Mouse (Mus musculus) adrenal gland, postnatal 14 days (tissue): ENCODE results near the gene Myh15. TPM values are rescaled to one million over a fixed set of nuclear protein-coding genes. Genes with fewer than 3 reads are reported as not detected.
"Not testable (repeated sequence)": the region's sequence is repeated elsewhere in the genome, so short reads cannot be mapped to it uniquely, and the experiment has no call there.

Source experiments
- DNase-seq: peaks from one replicate; pipeline ENCODE4 v3.0.0; 2021; ENCODE audit warnings: mixed read lengths
- long read RNA-seq, 2 experiments: library from polyadenylated mRNA; stranded (forward); transcript quantifications; one replicate each; pipeline ENCODE4 v2.0.0; 2021
- total RNA-seq: library from RNA; stranded (reverse); gene quantifications from 2 replicates; pipeline ENCODE4 v1.2.3, GENCODE M21; 2021

The Myh15 gene
- not detected in 2 replicates for total RNA-seq
- long read RNA-seq, experiment 1, result 0 reads
- long read RNA-seq, experiment 2, result 0 reads

DNA sequence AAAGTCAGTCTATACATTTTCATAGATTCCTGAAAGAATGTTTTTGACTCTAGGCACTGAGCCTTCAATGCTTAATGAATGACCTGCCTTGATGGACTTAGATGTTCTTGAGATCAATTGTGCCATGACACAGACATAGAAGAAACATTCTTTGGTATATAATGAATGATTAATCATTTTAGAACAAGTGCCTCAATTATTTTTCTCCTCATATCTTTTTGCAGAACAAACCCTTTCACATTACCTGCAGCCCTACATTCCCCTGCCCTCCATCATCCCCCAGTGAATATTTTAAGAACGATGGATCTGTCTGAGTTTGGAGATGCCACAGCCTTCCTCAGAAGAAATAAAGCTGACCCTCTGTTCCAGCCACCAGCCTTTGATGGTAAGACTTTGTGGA, at the start of gene Myh15:
Gene Myh15, plus strand, starts transcription at position 301 of the 400 bp plus-strand sequence.
- DNase-seq, result no peak

DNA sequence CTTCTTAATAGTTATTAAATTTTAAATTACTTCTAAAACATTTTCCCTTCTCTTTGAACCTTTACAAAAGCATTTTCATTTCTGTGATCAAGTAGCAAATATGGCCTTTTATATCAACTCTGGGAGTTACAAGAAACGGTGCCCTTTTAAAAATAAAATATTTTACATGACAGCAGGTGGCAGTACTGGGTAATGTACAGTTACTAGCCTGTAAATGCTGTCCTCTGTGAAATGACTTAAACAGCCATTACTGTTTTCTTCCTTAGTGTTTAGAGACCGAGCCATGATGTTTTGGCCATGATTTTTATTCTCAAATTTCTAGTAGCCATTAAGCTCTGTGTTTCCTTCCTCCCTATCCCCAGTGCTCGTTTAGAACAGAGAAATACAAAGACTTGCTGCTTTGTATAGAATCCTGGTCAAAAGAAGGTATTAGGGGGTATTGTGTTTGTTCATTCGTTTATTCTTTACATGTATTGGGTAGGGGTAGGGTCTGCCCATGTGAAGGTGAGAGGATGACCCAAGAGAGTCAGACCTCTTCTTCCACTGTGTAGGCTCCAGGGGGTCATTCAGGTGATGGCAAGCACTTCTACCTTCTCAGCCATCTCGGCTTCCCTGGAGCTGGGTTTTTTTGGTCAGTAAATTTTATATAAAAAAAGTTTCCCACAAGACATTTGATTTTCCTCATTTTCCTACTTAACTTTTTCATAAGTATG, 40.5 kb upstream of the Myh15 start:
- no peak for DNase-seq

DNA sequence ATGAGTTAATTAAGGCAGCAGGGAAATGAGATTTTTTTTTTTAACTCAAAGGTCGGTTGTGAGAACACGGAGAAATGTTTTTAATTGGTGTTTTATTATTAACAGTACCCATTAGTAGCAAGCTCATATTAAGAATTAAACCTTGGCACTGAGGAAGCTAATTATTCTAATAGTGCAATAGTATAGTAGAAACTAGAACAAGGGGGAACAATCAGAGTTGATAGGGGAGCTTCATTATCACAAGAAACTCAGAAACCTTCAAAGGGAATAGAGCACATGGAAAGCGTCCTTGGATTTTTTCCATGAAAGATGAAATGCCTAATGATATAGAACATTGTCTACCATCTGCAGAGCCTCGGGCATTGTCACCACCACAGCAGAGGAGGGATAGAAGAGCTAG, 21.4 kb upstream of the Myh15 start:
- DNase-seq, result no peak

DNA sequence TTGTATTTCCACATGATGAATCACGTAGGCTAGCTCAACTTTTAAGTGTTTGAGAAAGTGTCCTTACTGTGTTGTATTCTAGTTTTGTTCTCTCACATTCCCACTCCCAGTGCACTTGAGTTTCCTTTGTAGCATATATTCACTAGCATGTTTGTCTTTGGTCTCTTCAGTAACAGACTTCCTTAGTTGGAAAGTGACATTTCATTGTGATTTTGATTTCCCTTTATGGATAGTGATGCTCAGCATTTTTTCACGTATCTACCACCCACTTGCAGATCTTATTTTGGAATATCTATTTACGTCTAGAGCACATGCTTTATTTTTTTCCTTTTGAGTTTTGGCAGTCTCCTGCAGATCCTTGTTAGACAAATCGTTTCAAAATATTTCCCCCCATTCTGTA, 19.5 kb upstream of the Myh15 start:
- DNase-seq, result no peak

DNA sequence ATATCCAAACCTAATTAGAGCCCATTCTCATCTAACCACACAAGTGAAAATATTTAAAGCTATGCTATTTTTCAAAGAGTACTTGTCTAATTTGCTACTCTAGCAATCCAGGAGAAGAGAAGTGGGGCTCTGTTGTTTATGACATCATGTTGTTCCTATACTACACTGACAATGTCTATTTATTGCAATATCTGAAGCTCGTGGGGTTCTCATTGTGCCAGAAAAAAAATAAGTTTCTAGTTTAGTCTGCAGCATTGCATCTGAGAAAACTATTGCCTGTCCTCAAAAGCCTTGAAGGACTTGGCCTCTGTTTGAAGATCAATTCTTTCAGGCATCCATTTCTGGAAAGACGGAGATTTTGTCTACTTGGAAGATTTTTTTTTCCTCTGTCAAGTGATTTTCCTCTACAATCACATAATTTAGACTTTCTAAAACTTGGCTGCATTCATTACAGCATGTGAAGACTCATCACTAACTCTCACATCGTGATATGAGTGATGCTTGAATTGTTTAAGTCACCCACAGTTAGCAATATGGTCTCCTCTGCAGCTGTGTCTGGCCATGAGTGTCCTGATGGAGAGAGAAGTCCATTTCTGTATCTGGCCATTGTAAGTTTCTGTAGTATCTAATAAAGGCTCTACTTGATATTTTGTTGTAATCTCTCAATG, 16.6 kb upstream of the Myh15 start:
- no peak for DNase-seq

DNA sequence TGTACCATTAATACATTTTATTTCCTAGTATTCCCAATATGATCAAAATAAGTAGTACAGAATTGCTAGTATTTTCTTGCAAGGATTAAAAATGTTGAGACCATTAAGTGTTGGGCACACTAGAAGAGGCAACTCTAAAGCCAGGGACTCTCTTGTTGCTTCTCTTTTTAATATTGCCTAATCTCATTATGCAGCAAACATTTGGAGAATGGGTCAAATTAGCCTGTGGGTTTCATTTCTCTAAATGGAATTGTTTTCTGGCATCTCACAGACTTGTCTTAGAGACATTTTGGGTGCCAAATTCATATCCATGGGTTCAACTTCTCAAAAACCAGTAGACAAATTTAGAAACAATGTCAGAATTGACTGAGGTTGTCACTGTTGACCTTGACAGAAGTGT, 8.1 kb upstream of the Myh15 start:
- DNase-seq, result no peak

DNA sequence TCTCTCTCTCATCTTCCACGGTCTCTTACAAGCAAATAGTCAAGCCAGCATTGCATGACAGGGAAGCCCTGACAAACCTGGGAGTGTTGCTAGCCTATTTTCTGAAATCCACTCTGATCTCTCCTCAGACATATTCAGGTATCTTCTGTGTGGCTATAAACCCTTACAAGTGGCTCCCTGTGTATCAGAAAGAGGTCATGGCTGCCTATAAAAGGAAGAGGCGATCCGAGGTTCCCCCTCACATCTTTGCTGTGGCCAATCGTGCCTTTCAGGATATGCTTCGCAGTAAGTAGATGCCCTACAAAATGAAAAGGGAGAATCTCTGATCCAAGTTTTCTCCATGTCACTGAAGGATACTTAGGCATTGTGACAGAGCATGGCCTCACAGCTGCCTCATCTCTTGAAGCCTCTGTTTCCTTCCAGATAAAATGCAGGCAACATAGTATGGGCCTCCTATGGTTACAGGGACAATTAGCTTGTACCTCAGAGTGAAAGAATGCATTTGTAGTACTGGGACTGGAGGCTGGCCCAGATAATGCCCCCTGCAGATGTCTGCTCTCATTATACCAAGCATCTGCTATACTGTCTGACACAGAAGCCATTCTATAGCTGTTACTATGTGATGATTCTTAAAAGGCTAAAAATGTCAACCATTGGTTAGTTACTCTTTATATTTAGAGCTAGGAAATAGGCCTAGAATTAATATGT, 12.1 kb downstream of the Myh15 start:
- DNase-seq, result no peak

DNA sequence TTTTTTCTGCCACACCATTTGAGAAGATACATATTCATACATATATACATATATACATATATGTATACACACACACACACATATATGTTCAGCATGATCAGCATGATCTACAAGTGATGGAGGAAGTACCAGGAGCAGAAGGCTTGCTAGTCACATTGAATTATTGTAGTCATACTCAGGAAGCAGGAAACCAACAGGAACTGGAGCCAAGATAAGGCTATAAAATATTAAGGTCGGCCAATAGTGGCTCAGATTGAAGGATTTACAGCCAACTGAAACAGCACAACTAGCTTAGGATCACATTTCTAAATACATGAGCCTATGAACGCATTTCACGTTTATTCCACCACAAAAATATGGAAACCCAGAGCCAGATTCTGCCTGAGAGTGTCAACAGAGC, 14.0 kb downstream of the Myh15 start:
- DNase-seq, result no peak

DNA sequence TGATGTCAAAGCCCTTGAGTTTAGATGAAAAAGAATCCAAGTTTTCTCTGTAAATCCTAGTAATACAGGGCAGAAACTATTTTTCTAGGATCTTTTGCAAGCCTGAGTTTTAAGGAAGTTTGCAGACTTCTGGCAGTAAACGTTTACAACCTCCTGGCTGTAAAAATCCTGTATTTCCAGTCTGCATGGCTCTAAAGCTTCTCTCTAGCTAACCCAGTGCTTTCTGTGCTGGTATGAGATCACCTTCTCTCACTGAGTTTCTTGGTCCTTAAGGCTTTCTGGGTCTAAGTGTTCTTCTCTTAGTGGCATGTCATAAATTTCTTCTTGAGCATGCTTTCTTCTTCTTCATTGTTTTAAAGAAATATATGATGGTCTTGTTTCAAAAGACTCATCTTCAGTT, 70.7 kb downstream of the Myh15 start:
- no peak for DNase-seq

DNA sequence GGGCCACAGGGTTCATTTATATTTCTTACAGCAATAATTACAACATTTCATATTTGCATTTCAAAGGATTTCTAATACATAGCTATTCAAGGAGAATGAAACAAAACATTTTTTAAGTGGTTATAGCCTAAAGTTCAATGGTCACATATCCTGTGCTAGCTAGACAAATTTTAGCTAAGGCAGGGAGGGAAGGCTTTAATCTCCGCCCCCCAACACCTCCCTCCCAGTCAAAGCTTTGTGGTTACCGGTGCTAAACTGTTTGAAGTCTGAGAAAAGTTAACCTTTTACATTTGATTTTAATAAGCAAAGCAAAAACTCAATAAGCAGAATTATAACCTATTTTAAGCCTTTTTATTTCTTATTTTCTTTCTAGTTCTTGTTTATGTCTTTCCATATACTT, 98.9 kb downstream of the Myh15 start:
- no peak for DNase-seq

DNA sequence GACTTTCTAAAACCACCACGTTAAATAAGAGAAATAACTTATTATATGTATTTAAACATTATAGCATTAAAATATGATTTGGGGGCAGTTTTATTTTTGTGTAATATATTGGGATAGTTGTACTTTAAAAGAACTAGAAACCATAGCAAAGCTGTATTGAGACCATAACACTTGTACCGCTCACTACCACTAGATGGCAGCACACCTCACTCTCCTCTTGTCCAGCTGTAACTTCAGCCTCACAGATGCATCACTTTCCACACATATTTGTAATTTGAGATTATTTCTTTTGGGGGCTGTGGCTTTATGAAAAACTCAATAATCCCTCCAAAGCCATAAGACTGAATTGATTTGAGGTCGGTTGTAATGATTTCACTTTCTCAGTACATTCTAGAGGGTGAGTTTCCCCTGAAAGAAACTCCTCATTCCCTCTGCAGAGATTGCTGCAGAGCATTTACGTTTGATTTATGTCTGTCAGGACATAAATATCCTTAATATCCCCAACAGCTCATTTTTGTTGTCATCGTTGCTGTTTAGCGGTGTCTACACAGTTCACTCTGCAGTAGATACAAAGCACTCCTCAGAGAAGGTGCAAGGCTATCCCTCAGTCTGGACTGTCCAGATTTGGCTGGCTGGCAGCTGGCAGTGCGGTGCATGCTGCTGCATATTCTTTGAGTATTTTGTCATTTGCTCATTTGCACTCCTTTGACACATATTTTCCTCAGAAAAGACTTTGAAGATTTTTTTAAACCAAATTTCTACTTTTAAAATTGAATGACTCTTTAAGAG, 107.3 kb downstream of the Myh15 start:
- DNase-seq, result peak; percentile 65

DNA sequence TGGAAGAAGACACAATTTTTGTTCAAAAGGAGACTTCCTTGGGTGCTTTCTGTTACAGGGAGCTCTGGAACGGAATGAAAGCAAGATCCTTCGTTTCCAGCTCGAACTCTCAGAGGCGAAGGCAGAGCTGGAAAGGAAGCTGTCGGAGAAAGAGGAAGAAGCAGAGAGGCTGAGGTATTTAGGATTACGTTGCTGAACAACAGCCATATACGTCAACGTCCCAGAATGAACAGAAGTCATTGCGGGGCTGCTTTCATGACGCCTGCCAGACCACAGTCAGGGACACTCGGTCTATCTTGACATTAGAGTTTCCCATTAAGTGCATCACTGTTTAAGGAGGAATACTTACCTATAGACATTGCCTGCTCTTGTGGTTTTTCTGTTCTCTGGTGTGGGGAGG, 108.4 kb downstream of the Myh15 start:
- no peak for DNase-seq

DNA sequence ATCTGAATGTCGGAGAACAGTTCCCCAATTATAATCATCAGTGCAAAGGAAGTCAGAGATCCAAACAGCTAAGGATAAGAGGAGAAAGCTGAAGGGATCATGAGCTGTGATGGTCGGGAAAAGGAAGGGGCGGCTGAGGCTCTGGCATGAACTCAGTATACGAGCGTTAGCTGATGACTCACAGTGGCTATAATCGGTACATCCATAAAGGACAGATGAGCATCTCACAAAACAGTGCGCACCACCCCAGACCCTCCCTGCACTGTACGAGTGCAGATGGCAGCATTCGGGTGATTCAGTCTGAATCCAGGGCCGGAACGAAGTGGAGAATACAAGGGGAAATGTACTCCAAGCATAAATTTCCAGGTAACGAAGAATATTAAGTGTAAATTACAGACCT, 110.0 kb downstream of the Myh15 start:
- DNase-seq, result no peak

DNA sequence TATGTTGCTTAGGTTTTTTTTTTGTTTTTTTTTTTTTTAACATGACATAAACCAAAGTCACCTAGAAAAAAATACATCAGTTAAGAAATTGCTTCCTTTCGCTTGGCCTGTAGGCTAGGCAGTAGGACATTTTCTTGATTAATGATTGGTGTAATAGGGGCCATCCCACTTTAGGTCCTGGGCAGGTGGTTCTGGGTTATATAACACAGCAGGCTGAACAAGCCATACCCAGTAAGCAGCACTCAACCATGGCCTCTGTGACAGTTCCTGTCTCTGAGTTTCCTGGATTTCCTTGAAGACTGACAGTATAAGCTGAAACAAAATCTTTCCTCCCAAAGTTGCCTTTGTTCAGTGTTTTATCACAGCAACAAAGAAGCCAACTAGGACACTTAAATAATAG, 117.8 kb downstream of the Myh15 start:
- DNase-seq, result no peak

DNA sequence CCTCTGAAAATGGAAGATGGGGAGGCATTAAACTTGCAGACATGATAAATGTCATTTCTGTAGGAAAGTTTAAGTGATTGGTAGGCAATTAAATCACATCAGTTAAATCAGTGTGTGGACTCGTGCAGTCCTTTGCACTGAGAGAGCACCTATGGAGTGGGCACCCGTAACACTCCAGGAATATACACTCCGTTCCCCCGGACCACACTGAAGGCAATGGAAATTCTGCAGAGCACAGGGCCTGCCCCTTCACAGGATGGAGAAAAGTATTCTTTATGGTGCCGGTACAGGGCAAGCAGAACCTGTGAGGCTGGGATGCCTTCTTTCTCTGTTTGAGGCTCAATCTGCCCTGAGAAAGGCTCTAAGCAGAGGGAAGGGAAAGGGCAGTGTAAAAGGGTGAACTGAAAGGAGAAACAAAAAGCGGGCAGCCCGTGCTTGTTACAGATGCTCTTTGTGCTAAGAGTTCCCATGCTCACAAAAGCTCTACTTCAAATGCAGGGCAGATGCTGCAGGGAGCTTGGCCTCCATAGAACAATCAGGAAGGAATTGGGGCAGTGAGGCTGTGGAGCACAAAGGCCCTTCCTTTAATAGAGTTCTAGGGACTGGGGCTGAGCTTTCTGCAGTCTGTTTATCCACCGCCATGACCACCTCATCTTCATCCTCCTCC, 118.6 kb downstream of the Myh15 start:
- no peak for DNase-seq

DNA sequence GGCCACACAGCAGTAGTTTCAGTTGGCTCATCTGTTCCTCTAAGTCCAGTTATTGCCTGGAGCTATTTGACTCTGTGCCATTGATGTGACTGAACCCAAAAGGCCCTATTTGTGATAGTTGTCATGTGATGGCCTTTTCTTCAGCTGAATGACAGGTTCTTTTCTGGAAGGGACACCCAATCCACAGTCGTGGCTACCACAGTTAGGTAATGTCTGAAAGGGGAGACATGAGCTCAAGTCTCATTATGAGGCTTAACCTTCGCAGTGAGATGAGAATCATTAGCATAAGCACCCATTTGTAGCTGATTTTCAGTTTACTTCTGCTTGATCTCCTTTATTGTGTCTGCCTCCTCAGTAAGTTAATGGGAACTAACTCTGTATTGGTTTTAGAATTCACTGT, 136.2 kb downstream of the Myh15 start:
- no peak for DNase-seq

DNA sequence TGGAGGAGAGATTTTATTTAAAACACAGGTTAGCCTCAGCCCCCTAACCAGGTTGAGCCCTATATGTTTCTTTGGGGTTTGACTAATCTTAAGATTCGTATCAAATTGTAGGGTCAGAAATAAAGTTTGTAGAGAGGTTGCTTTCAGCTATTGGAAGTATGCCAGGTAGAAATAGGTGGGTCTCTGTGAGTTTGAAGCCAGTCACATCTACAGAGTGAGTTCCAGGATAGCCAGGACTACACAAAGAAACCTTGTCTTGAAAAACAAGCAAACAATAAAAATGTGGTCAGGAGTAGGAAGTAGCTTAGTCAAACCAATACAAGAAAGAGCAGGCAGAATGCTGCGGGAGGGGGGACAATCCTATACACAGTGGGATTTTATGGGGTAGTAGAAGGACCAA, 136.7 kb downstream of the Myh15 start:
- DNase-seq, result no peak

DNA sequence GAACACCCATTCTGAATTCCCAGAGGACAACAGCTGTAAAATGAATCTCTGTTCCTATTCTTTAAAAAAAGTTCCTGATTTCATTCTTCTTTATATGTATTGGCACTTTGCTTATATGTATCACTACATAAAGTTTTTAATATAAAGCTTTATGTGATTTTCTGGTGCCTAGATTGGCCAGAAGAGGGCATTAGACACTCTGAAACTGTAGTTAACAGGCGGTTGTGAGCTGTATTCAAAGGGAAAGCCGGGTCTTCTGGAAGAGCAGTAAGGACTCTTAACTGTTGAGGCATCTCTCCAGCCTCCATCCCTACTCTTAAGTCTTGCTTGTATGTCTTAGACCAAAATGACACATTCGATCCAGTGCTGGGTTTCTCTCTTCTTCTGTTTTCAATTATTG, 139.0 kb downstream of the Myh15 start:
- DNase-seq, result no peak

DNA sequence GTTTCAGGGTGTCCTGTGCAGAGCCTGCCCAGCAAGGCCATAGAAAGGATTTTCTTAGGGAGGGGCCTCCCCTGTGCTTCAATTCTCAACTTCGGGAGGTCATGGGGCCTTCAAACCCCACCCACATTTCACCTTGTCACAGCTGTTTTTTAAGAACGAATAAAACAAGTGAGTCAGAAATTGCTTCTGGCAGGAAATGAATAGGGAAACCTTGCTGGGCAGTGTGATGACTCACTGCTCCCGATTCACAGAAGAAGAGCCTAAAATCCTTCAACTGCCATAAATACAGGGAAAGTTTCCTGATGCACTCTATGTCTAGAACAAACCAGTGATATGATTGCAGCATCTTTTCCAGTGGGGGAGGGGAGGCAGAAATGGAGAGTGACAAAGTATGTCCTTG, 140.7 kb downstream of the Myh15 start:
- peak; percentile 62 for DNase-seq

DNA sequence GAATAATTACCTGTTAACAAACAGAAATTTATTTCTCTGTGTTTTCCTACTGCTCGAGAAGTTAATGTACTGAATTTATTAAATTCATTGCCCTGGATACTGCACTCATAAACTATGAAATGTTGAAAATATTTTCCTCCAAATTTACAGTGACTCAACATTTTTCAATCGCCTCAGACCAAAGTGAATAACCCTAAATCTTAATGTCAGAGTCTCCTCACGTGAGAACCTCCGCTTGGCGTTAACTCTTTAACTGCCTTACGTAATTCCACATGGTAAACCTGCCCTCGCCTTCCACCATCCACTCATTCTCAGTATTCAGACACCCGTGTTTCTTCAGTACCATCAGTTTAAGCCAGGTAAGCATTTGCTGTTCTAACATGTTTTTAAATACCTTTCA, 166.4 kb downstream of the Myh15 start:
- no peak for DNase-seq

DNA sequence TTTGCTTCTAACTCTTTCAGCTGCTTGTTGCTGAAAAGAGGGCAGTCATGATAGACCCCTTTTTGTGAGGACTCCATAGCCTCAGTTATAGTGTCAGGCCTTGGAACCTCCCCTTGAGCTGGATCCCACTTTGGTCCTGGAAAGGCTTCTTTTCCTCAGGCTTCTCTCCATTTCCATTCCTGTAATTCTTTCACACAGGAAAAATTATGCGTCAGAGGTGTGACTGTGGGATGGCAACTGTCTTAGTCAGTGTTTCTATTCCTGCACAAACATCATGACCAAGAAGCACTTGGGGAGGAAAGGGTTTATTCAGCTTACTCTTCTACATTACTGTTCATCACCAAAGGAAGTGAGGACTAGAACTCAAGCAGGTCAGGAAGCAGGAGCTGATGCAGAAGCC, 186.2 kb downstream of the Myh15 start:
- DNase-seq, result not testable (repeated sequence)
